Mouse (Mus musculus) intestine, postnatal 0 days (tissue): ENCODE measurements at regions not wholly inside any gene's neighbourhood (a gene's known extent, or its start where the extent isn't known, plus 50 kb on each side); places are given as distances from the start of the nearest gene placed in this dataset.
"Not testable (repeated sequence)": the region's sequence is repeated elsewhere in the genome, so short reads cannot be mapped to it uniquely, and the experiment has no call there.

Experiments
- ATAC-seq: fragments of 200-750 bp; cut with Nextera tagmentation; 2 replicates; pipeline ENCODE4 v1.8.0; 2017; ENCODE audit warnings: mild to moderate bottlenecking, moderate TSS enrichment, moderate library complexity
- H3K27ac ChIP-seq: fragments of 300-500 bp; sonication (generic); 2 replicates; pipeline ENCODE4 v1.5.1; 2014; ENCODE audit warnings: mild to moderate bottlenecking, low read depth, low read length, moderate library complexity
- H3K27me3 ChIP-seq: fragments of 300-500 bp; sonication (generic); replicated peaks from 2 replicates; pipeline ENCODE4 v1.6.1; 2014; ENCODE audit warnings: low read length, mixed read lengths; ENCODE audit not compliant: control insufficient read depth, insufficient read depth
- H3K36me3 ChIP-seq: fragments of 300-500 bp; sonication (generic); 2 replicates; pipeline ENCODE4 v1.6.1; 2014; ENCODE audit warnings: mild to moderate bottlenecking, moderate library complexity; ENCODE audit not compliant: control insufficient read depth, insufficient read depth
- H3K4me1 ChIP-seq: fragments of 300-500 bp; sonication (generic); replicated peaks from 2 replicates; pipeline ENCODE4 v1.6.1; 2014; ENCODE audit warnings: antibody characterized with exemption, low read length, mixed read lengths; ENCODE audit not compliant: control insufficient read depth, insufficient read depth
- H3K4me2 ChIP-seq: fragments of 300-500 bp; sonication (generic); replicated peaks from 2 replicates; pipeline ENCODE4 v1.6.1; 2014; ENCODE audit warnings: low read depth, mild to moderate bottlenecking, moderate library complexity
- H3K4me3 ChIP-seq: fragments of 300-500 bp; sonication (generic); 2 replicates; pipeline ENCODE4 v1.5.1; 2014; ENCODE audit warnings: low read depth, low read length
- H3K9ac ChIP-seq: fragments of 300-500 bp; sonication (generic); 2 replicates; pipeline ENCODE4 v1.6.1; 2014; ENCODE audit warnings: mild to moderate bottlenecking, low read depth, low read length
- H3K9me3 ChIP-seq: fragments of 300-500 bp; sonication (generic); 2 replicates; pipeline ENCODE4 v1.6.1; 2016; ENCODE audit warnings: mixed run types; ENCODE audit not compliant: control insufficient read depth
- CTCF ChIP-seq: sonication (generic); IDR thresholded peaks from 2 replicates; pipeline ENCODE4 v1.5.1; 2016; ENCODE audit warnings: low read depth, mild to moderate bottlenecking, control low read depth, antibody characterized with exemption, moderate library complexity
- WGBS: fragments of 180-500 bp; shearing (Covaris S2); extraction: QIAGEN DNeasy Blood & Tissue Kit; methylation state at CpG from one replicate; pipeline ENCODE4 v1.1.7; 2014; 5-methylcytosine and 5-hydroxymethylcytosine counted together

- no peak overlapping the region for H3K27ac ChIP-seq
- peak; percentile 93 for ATAC-seq
- no peaks in the 10 kb centered on the region for H3K27me3 ChIP-seq
These were observed 742.7 kb upstream of the Gpc5 start for GRCm38 (mm10) chr14:114349345-114349744.

GRCm38 (mm10) chr14:114349816-114350215 lies 742.2 kb upstream of the Gpc5 start:
- not testable (repeated sequence) for H3K9me3 ChIP-seq, H3K4me2 ChIP-seq, H3K27ac ChIP-seq, H3K4me3 ChIP-seq, H3K36me3 ChIP-seq, H3K9ac ChIP-seq, H3K27me3 ChIP-seq, H3K4me1 ChIP-seq
- WGBS = 35% methylated on average over 8 of the region's 11 CpGs
- ATAC-seq = peak; percentile 78

More at GRCm38 (mm10) chr14:114349345-114349744, 742.7 kb upstream of the Gpc5 start:
- Histone ChIP-seq H3K36me3 (no peaks in the 10 kb centered on the region), H3K4me1 (no peaks in the 10 kb centered on the region), H3K9me3 (no peaks in the 10 kb centered on the region), H3K4me2 (no peak overlapping the region), H3K9ac (no peak overlapping the region), H3K4me3 (no peak overlapping the region)
- TF ChIP-seq CTCF = no peak
- WGBS = 34% methylated on average over 6 of the region's 6 CpGs

- Histone ChIP-seq H3K27ac (no peak overlapping the region), H3K9ac (no peak overlapping the region), H3K4me2 (no peak overlapping the region), H3K36me3 (no peaks in the 10 kb centered on the region), H3K4me1 (no peaks in the 10 kb centered on the region), H3K9me3 (no peaks in the 10 kb centered on the region), H3K27me3 (no peaks in the 10 kb centered on the region), H3K4me3 (no peak overlapping the region)
- TF ChIP-seq CTCF = no peak
- ATAC-seq = peak; percentile 71
- 49% methylated on average over 5 of the region's 5 CpGs for WGBS
These were observed 739.7 kb upstream of the Gpc5 start for GRCm38 (mm10) chr14:114352307-114352706.

- H3K27ac ChIP-seq = no peak overlapping the region
- no peaks in the 10 kb centered on the region for H3K27me3 ChIP-seq
- no peak overlapping the region for H3K4me2 ChIP-seq
- no peak overlapping the region for H3K4me3 ChIP-seq
- no peak for TF ChIP-seq CTCF
- H3K36me3 ChIP-seq = no peaks in the 10 kb centered on the region
- WGBS = 94% methylated on average over 3 of the region's 3 CpGs
- no peak for ATAC-seq
- no peaks in the 10 kb centered on the region for H3K4me1 ChIP-seq
- no peak overlapping the region for H3K9ac ChIP-seq
- no peaks in the 10 kb centered on the region for H3K9me3 ChIP-seq
These were observed 717.2 kb upstream of the Gpc5 start for GRCm38 (mm10) chr14:114374847-114375246.

GRCm38 (mm10) chr14:114398861-114399557 lies 693.0 kb upstream of the Gpc5 start:
- Histone ChIP-seq H3K4me2 (no peak overlapping the region), H3K27me3 (no peaks in the 10 kb centered on the region), H3K9me3 (no peaks in the 10 kb centered on the region), H3K9ac (no peak overlapping the region), H3K4me3 (no peak overlapping the region), H3K4me1 (no peaks in the 10 kb centered on the region), H3K36me3 (no peaks in the 10 kb centered on the region), H3K27ac (no peak overlapping the region)
- ATAC-seq = no peak
- WGBS = 74% methylated on average over 3 of the region's 3 CpGs
- TF ChIP-seq CTCF = no peak

GRCm38 (mm10) chr14:114418851-114419250 lies 673.2 kb upstream of the Gpc5 start:
- Histone ChIP-seq H3K4me2 (no peak overlapping the region), H3K9ac (no peak overlapping the region)

More at GRCm38 (mm10) chr14:114418851-114419250, 673.2 kb upstream of the Gpc5 start:
- Histone ChIP-seq H3K4me3 (no peak overlapping the region), H3K27me3 (no peaks in the 10 kb centered on the region), H3K36me3 (no peaks in the 10 kb centered on the region), H3K4me1 (no peaks in the 10 kb centered on the region), H3K27ac (no peak overlapping the region), H3K9me3 (no peaks in the 10 kb centered on the region)
- ATAC-seq = no peak
- no peak for TF ChIP-seq CTCF
- 78% methylated on average over 3 of the region's 3 CpGs for WGBS
